Mouse (Mus musculus) liver, postnatal 0 days (tissue): ENCODE data around the gene Ttc17. TPM values are rescaled to one million over a fixed set of nuclear protein-coding genes. Genes with fewer than 3 reads are reported as not detected.

Experiments
- ATAC-seq: fragments of 200-750 bp; cut with Nextera tagmentation; 2 replicates; pipeline ENCODE4 v1.8.0; 2017; ENCODE audit warnings: mild to moderate bottlenecking, moderate library complexity
- DNase-seq: peaks from one replicate; pipeline ENCODE4 v3.0.0-alpha.2; 2016
- H3K27ac ChIP-seq: fragments of 300-500 bp; sonication (generic); 2 replicates; pipeline ENCODE4 v1.5.1; 2014; ENCODE audit warnings: antibody characterized with exemption, moderate library complexity, mild to moderate bottlenecking, low read depth
- H3K27me3 ChIP-seq: fragments of 300-500 bp; sonication (generic); 2 replicates; pipeline ENCODE4 v1.6.1; 2014; ENCODE audit warnings: low read length, control low read depth, mixed read lengths; ENCODE audit not compliant: insufficient read depth
- H3K36me3 ChIP-seq: fragments of 300-500 bp; sonication (generic); replicated peaks from 2 replicates; pipeline ENCODE4 v1.6.1; 2014; ENCODE audit warnings: mild to moderate bottlenecking, control low read depth, low read length, moderate library complexity, mixed read lengths; ENCODE audit not compliant: insufficient read depth
- H3K4me1 ChIP-seq: fragments of 300-500 bp; sonication (generic); 2 replicates; pipeline ENCODE4 v1.6.1; 2014; ENCODE audit warnings: antibody characterized with exemption, mild to moderate bottlenecking, control low read depth; ENCODE audit not compliant: insufficient read depth
- H3K4me2 ChIP-seq: fragments of 300-500 bp; sonication (generic); 2 replicates; pipeline ENCODE4 v1.6.1; 2014; ENCODE audit warnings: low read depth, mild to moderate bottlenecking, low read length, moderate library complexity, mixed read lengths
- H3K4me3 ChIP-seq: fragments of 300-500 bp; sonication (generic); 2 replicates; pipeline ENCODE4 v1.5.1; 2014; ENCODE audit warnings: low read depth, low read length
- H3K9ac ChIP-seq: fragments of 300-500 bp; sonication (generic); replicated peaks from 2 replicates; pipeline ENCODE4 v1.6.1; 2014; ENCODE audit warnings: mild to moderate bottlenecking, moderate library complexity
- H3K9me3 ChIP-seq: fragments of 300-500 bp; sonication (generic); 2 replicates; pipeline ENCODE4 v1.6.1; 2016; ENCODE audit warnings: mild to moderate bottlenecking, control low read depth, low read length, mixed read lengths
- CTCF ChIP-seq: sonication (generic); IDR thresholded peaks from 2 replicates; pipeline ENCODE4 v1.5.1; 2016; ENCODE audit warnings: antibody characterized with exemption, low read depth
- EP300 ChIP-seq: IDR thresholded peaks from 2 replicates; pipeline ENCODE4 v1.6.1; 2016; ENCODE audit warnings: antibody characterized with exemption, low read depth, mild to moderate bottlenecking
- WGBS: fragments of 180-500 bp; shearing (Covaris S2); extraction: QIAGEN DNeasy Blood & Tissue Kit; methylation state at CpG from one replicate; pipeline ENCODE4 v1.1.7; 2014; ENCODE audit not compliant: insufficient replicate concordance; 5-methylcytosine and 5-hydroxymethylcytosine counted together
- polyA plus RNA-seq: library from polyadenylated mRNA; unstranded; fragments of >200 nt; fragmentation: Nextera tagmentation; extraction: Ambion mirVana; gene quantifications from 2 replicates; pipeline ENCODE4 v1.2.1, GENCODE M21; 2015

Gene Ttc17
- polyA plus RNA-seq, 1 experiment from 2014 or later = 19.6 TPM

DNA sequence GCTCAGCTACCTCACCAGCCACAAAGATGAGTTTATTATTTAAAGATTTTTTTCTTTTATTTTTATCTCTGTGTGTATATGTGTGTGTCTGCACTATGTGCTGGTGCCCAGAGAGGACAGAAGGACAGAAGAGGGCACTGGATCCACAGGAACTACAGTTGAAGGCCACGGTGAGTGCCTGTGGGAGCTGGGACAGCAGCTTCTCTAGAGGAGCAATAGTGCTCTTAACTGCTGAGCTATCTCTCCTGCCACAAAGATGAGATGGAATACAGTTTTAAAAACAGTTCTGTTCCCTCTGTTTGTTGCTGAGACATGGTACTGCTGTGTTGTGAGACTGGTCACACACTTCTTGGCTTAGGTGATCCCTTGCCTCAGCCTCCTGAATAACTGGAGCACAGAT lies 22.0 kb upstream of the Ttc17 start:
- no peak overlapping the region for H3K4me2 ChIP-seq
- ATAC-seq = no peak
- no peaks in the 10 kb centered on the region for H3K9me3 ChIP-seq
- 81% methylated on average over 1 of the region's 1 CpGs for WGBS
- H3K27ac ChIP-seq = no peak overlapping the region
- TF ChIP-seq EP300 (no peak), CTCF (no peak)
- H3K36me3 ChIP-seq = peaks cover 37% of the 10 kb centered on the region
- no peak overlapping the region for H3K9ac ChIP-seq
- no peak for DNase-seq
- no peak overlapping the region for H3K4me3 ChIP-seq
- H3K27me3 ChIP-seq = no peaks in the 10 kb centered on the region
- peaks cover 16% of the 10 kb centered on the region for H3K4me1 ChIP-seq

DNA sequence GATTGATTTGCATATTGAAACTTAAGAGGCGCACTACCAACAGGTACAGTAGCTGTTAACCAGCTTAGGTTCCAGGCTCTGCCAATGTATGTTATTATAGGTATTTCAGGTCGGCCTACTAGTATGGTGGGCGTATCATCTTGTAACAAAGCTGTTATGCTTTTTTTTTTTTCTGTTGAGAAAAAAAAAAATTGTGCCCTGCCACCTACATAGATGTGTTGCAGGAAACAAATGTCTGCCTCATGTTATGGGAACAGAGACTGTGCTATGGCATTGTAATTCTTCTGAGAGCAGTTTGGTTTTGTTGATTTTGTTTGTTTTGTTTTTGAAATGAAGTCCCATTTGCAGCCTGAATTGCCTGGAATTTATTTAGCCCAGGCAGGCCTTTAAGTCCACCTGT lies 952 bp upstream of the Ttc17 start:
- H3K4me1 ChIP-seq = peaks cover 32% of the 10 kb centered on the region
- WGBS = 21% methylated on average over 3 of the region's 3 CpGs
- peak overlapping the region; percentile 96 for H3K9ac ChIP-seq
- H3K36me3 ChIP-seq = peaks cover 17% of the 10 kb centered on the region; the same call in 1 of the 2 replicates
- ATAC-seq (no peak), DNase-seq (no peak)
- peak overlapping the region; percentile 92; the same call in 1 of the 2 replicates for H3K27ac ChIP-seq
- H3K4me3 ChIP-seq = peak overlapping the region; percentile 92
- peak overlapping the region; percentile 85 for H3K4me2 ChIP-seq
- H3K27me3 ChIP-seq = no peaks in the 10 kb centered on the region
- TF ChIP-seq CTCF (no peak), EP300 (no peak)
- no peaks in the 10 kb centered on the region for H3K9me3 ChIP-seq

DNA sequence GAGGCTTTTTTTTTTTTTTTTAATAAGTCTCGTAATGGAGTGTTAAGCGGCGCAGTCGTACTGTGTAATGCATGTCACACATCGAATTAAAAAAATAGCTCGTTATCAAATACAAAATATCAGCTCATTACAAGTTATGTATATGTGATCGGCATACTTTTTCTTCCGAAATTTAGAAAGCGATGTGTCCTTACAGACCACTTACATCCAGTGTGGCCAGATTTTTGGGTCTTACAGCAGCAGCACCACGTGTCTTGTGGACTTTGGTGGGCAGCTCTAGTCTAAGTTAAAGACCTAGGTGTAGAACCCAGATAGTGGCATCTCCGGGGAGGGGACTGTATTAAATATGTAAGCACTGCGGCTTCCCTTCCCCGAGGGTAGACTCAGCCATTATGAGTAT lies 532 bp upstream of the Ttc17 start:
- peaks cover 16% of the 10 kb centered on the region; the same call in 1 of the 2 replicates for H3K36me3 ChIP-seq
- peak overlapping the region; percentile 92 for H3K27ac ChIP-seq
- H3K4me1 ChIP-seq = peaks cover 33% of the 10 kb centered on the region
- peak overlapping the region; percentile 92 for H3K4me3 ChIP-seq
- under 1% methylated on average over 13 of the region's 13 CpGs for WGBS
- ATAC-seq = no peak
- H3K9ac ChIP-seq = peak overlapping the region; percentile 96
- H3K4me2 ChIP-seq = peak overlapping the region; percentile 85
- DNase-seq = no peak
- no peak for TF ChIP-seq CTCF
- no peak for TF ChIP-seq EP300
- H3K27me3 ChIP-seq = no peaks in the 10 kb centered on the region
- no peaks in the 10 kb centered on the region for H3K9me3 ChIP-seq

DNA sequence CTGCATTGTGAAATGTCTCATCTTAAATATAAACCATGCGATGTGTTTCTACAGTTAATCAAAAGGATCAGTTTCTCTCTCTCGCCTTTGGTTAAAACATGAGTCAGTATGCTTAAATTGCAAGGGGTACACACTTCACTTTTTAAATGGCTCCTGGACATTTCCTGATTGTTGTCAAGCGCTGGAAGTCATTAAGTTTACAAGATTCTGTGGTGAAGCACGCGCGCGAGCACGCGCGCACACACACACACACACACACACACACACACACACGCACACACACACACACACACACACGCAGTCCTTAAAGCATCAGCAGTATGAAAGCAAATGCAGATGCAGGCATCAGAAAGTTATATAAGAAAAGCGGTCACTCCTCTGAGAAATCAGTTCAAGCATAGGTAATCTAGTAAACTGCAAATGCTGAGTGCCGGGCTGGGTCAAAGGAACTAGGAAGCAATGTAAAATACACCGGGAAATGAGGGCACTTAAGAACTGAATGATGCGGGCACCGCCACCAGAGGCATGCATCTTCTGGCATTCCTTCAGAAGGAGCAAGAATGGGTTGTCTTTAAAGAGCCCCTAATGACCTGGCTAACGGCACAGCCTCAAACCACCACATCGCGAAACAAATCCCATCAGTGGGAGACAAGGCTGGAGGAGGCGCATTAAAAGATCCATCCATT lies 949 bp downstream of the Ttc17 start:
- TF ChIP-seq EP300 = no peak
- TF ChIP-seq CTCF = no peak; the same call in 1 of the 2 replicates
- peak; percentile 9 for ATAC-seq
- Histone ChIP-seq H3K27ac (peak overlapping the region; percentile 92), H3K9ac (peak overlapping the region; percentile 96), H3K4me3 (peak overlapping the region; percentile 92), H3K9me3 (no peaks in the 10 kb centered on the region), H3K36me3 (peaks cover 4% of the 10 kb centered on the region; the same call in 1 of the 2 replicates), H3K4me2 (peak overlapping the region; percentile 85), H3K27me3 (no peaks in the 10 kb centered on the region), H3K4me1 (peaks cover 33% of the 10 kb centered on the region)
- WGBS = 6% methylated on average over 21 of the region's 21 CpGs
- no peak for DNase-seq

DNA sequence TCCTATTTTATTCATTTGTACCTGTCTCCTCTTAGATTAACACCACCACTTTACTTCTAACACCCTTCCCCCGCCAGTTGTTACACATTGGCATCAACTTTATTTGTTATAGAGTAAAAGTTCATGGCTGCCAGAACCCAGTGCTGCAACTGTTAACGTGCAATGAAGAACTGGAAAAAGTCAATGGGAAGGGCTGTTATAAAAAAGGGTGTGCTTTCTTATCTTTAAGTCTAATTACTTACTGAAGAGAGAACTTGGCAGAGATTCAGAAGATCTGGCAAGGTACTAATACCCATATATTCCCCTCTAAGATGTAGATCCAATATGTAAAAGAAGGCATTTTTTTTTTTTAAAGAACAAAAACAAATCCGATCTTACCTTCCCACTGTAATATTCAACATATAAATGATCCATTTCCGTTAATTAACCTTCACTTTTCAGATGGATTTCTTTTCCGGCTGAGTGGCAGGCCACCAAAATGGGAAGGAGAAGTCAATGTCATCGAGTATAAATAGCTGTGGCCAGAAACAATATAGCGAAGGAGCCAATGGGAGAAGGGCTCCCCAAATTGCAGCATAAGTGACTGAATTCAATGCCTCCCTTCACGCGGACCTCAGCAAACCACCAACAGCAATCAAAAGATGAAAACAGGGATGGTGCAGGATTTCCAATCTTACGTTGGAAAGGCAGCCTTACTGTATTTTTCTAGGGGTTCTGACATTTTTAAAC lies 1.8 kb downstream of the Ttc17 start:
- Histone ChIP-seq H3K27ac (no peak overlapping the region), H3K4me1 (peaks cover 33% of the 10 kb centered on the region), H3K27me3 (no peaks in the 10 kb centered on the region), H3K9me3 (no peaks in the 10 kb centered on the region), H3K4me2 (peak overlapping the region; percentile 85), H3K4me3 (peak overlapping the region; percentile 92; the same call in 1 of the 2 replicates), H3K9ac (no peak overlapping the region), H3K36me3 (no peaks in the 10 kb centered on the region)
- DNase-seq (no peak), ATAC-seq (no peak)
- TF ChIP-seq CTCF = no peak
- no peak for TF ChIP-seq EP300
- 53% methylated on average over 10 of the region's 10 CpGs for WGBS

DNA sequence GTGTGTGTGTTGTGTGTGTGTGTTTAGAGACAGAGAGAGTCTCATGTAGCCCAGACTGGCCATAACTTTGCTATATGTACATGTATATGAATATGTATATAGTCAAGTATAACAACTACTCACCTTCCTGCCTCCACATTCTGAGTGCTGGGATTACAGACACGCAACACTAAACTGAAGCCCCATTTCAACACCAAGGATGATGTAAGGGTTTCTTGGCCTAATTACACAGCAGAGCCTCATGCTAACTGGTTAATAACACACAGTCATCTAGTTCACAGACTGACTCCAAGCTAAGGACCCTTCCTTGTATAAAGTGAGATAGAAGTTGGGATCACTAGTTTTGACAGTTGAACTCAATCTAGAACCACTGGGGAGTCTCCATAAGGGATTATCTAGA lies 3.9 kb downstream of the Ttc17 start:
- H3K9ac ChIP-seq = no peak overlapping the region
- TF ChIP-seq CTCF (no peak), EP300 (no peak)
- H3K4me2 ChIP-seq = no peak overlapping the region
- H3K27me3 ChIP-seq = no peaks in the 10 kb centered on the region
- no peaks in the 10 kb centered on the region for H3K9me3 ChIP-seq
- H3K27ac ChIP-seq = 0 out of 2 replicates have a peak overlapping the region, but pooled peaks have one; percentile 51
- peaks cover 34% of the 10 kb centered on the region for H3K4me1 ChIP-seq
- no peak overlapping the region for H3K4me3 ChIP-seq
- no peak for ATAC-seq
- 50% methylated on average over 1 of the region's 1 CpGs for WGBS
- no peak for DNase-seq
- no peaks in the 10 kb centered on the region for H3K36me3 ChIP-seq
